Mouse (Mus musculus): ENCODE data around the gene Syde2. TPM values are rescaled to one million over a fixed set of nuclear protein-coding genes. Genes with fewer than 3 reads are reported as not detected.

Gene Syde2
- polyA plus RNA-seq (2015; fragmentation: Nextera tagmentation; extraction: Ambion mirVana) = 5.7 and 7.0 TPM in 2 replicates

DNA sequence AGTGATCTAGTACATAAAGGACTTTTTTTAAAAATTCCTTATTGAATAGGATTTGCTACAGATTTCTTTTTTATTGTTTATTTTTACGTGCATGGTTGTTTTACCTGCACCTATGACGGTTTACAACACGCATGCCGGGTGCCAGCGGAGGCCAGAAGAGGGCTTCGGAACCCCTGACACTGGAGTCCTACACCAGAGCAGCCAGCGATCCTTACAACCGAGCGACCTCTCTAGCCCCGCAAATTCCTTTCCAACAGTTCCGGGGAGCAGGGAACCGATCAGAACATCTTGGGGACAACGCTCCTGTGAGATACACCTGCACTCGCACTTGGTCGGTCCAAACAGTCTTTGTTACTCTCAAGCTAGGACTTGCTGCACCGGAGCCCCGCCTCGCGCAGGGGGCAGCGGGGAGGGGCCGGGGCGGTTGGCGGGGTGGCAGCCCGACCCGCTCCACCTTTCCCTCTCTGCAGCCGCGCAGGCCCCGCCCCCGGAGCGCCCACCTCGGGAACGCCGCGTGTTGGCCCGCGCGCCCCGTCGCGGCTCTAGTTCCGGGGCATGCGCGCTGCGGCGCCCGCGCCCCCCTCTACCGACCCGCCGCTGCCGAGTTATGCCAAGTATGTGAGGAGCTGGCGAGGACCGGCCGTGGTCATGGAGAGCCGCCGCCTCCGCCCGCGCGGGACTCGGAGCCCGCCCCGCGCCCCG is at the start of gene Syde2:
Gene Syde2, plus strand, starts transcription at position 603 of the 702 bp plus-strand sequence.

Other genes with a start within 250 kb of the Syde2 start
- 6.7 and 8.8 TPM in 2 replicates for gene Ddah1, start 229.2 kb upstream of the Syde2 start, polyA plus RNA-seq (2015; fragmentation: Nextera tagmentation; extraction: Ambion mirVana)
- gene Bcl10, start 65.1 kb upstream of the Syde2 start, polyA plus RNA-seq (2015; fragmentation: Nextera tagmentation; extraction: Ambion mirVana) = 40.3 and 45.0 TPM in 2 replicates
- gene 2410004B18Rik, start 49.9 kb upstream of the Syde2 start, polyA plus RNA-seq (2015; fragmentation: Nextera tagmentation; extraction: Ambion mirVana) = 21.0 and 29.9 TPM in 2 replicates
- 0.28 TPM in 1 of 2 replicates, not detected in the other for gene Wdr63, start 120.3 kb downstream of the Syde2 start, polyA plus RNA-seq (2015; fragmentation: Nextera tagmentation; extraction: Ambion mirVana)
- gene Mcoln3, start 129.6 kb downstream of the Syde2 start, polyA plus RNA-seq (2015; fragmentation: Nextera tagmentation; extraction: Ambion mirVana) = 0.10 TPM in 1 of 2 replicates, not detected in the other
- 0.82 and 0.83 TPM in 2 replicates for gene Mcoln2, start 162.0 kb downstream of the Syde2 start, polyA plus RNA-seq (2015; fragmentation: Nextera tagmentation; extraction: Ambion mirVana)
- 0.18 and 0.37 TPM in 2 replicates for gene Lpar3, start 233.1 kb downstream of the Syde2 start, polyA plus RNA-seq (2015; fragmentation: Nextera tagmentation; extraction: Ambion mirVana)